Mouse (Mus musculus) small intestine, adult 2 months (tissue): ENCODE data around the gene Stk10.

ENCODE experiments used
- CTCF ChIP-seq: fragments of 200-500 bp; IDR thresholded peaks from 2 replicates; pipeline ENCODE4 v1.5.1; 2012; ENCODE audit warnings: low read depth, mild to moderate bottlenecking, control low read depth, inconsistent platforms, low read length, moderate library complexity, mixed read lengths; ENCODE audit not compliant: insufficient replicate concordance, insufficient read length; ENCODE audit errors: extremely low read depth
- POLR2A ChIP-seq: fragments of 200-500 bp; IDR thresholded peaks from 2 replicates; pipeline ENCODE4 v1.6.1; 2012; ENCODE audit warnings: low read depth, mild to moderate bottlenecking, control low read depth, inconsistent platforms, low read length, moderate library complexity

GRCm38 (mm10) chr11:32558677-32559076, 25.6 kb downstream of the Stk10 start:
- TF ChIP-seq CTCF: no peak
- TF ChIP-seq POLR2A: no peak
